Mouse (Mus musculus): Measurements from ENCODE around the gene 1700001O22Rik. TPM values are rescaled to one million over a fixed set of nuclear protein-coding genes. Genes with fewer than 3 reads are reported as not detected.

The 1700001O22Rik gene
- polyA plus RNA-seq, 1 experiment from 2014 or later, result 1.8 TPM

GRCm38 (mm10) chr2:30773313-30774005, 30.0 kb downstream of the 1700001O22Rik start:
- H3K27ac ChIP-seq (replicated peaks), result peak overlapping the region; percentile 84
- 81% methylated on average over 8 of the region's 8 CpGs for WGBS
- no peaks in the 10 kb centered on the region for H3K36me3 ChIP-seq
- H3K4me1 ChIP-seq (replicated peaks), result peaks cover 29% of the 10 kb centered on the region
- H3K4me3 ChIP-seq, result no peak overlapping the region
- no peaks in the 10 kb centered on the region for H3K27me3 ChIP-seq
- H3K9ac ChIP-seq, result no peak overlapping the region
- no peaks in the 10 kb centered on the region for H3K9me3 ChIP-seq
- ATAC-seq (ENCODE audit: low FRiP score, low read depth), result no peak
- no peak overlapping the region for H3K4me2 ChIP-seq

- Histone ChIP-seq H3K4me2 (no peak overlapping the region), H3K9me3 (no peaks in the 10 kb centered on the region), H3K9ac (no peak overlapping the region), H3K4me3 (no peak overlapping the region), H3K27me3 (no peaks in the 10 kb centered on the region), H3K36me3 (no peaks in the 10 kb centered on the region), H3K4me1 (replicated peaks) (peaks cover 31% of the 10 kb centered on the region), H3K27ac (replicated peaks) (peak overlapping the region; percentile 84)
- no peak for ATAC-seq (ENCODE audit: low FRiP score, low read depth)
- WGBS, result 43% methylated on average over 15 of the region's 15 CpGs
These were observed 30.7 kb downstream of the 1700001O22Rik start for GRCm38 (mm10) chr2:30772581-30773312.

- no peaks in the 10 kb centered on the region for H3K27me3 ChIP-seq
- peak overlapping the region; percentile 84 for H3K27ac ChIP-seq (replicated peaks)
- H3K4me1 ChIP-seq (replicated peaks), result peaks cover 34% of the 10 kb centered on the region
- no peaks in the 10 kb centered on the region for H3K36me3 ChIP-seq
- peak; percentile 62 for ATAC-seq (ENCODE audit: low FRiP score, low read depth)
- H3K9ac ChIP-seq, result peak overlapping the region; percentile 63
- peak overlapping the region; percentile 95 for H3K4me2 ChIP-seq
- 8% methylated on average over 19 of the region's 19 CpGs for whole genome bisulfite sequencing
- no peaks in the 10 kb centered on the region for H3K9me3 ChIP-seq
- peak overlapping the region; percentile 44 for H3K4me3 ChIP-seq
These were observed 31.5 kb downstream of the 1700001O22Rik start for GRCm38 (mm10) chr2:30771806-30772460.

- H3K27ac ChIP-seq (replicated peaks), result peak overlapping the region; percentile 84
- WGBS, result under 1% methylated on average over 51 of the region's 51 CpGs
These were observed 32.1 kb downstream of the 1700001O22Rik start for GRCm38 (mm10) chr2:30771368-30771805.

GRCm38 (mm10) chr2:30769187-30769586, 34.3 kb downstream of the 1700001O22Rik start:
- Histone ChIP-seq H3K27ac (replicated peaks) (0 out of 2 replicates have a peak overlapping the region, but pooled peaks have one; percentile 6), H3K9me3 (no peaks in the 10 kb centered on the region), H3K27me3 (no peaks in the 10 kb centered on the region), H3K4me2 (no peak overlapping the region), H3K4me3 (no peak overlapping the region), H3K36me3 (no peaks in the 10 kb centered on the region), H3K9ac (no peak overlapping the region), H3K4me1 (replicated peaks) (peaks cover 34% of the 10 kb centered on the region)
- ATAC-seq (ENCODE audit: low FRiP score, low read depth), result no peak
- WGBS, result 55% methylated on average over 6 of the region's 6 CpGs

More at GRCm38 (mm10) chr2:30771368-30771805, 32.1 kb downstream of the 1700001O22Rik start:
- Histone ChIP-seq H3K4me2 (peak overlapping the region; percentile 95), H3K27me3 (no peaks in the 10 kb centered on the region), H3K9me3 (no peaks in the 10 kb centered on the region), H3K4me1 (replicated peaks) (peaks cover 34% of the 10 kb centered on the region), H3K36me3 (no peaks in the 10 kb centered on the region), H3K9ac (peak overlapping the region; percentile 63), H3K4me3 (peak overlapping the region; percentile 44)
- peak; percentile 21; the same call in 1 of the 2 replicates for ATAC-seq (ENCODE audit: low FRiP score, low read depth)

- Histone ChIP-seq H3K27ac (replicated peaks) (0 out of 2 replicates have a peak overlapping the region, but pooled peaks have one; percentile 6), H3K27me3 (no peaks in the 10 kb centered on the region), H3K36me3 (no peaks in the 10 kb centered on the region), H3K9ac (no peak overlapping the region), H3K4me1 (replicated peaks) (peaks cover 31% of the 10 kb centered on the region), H3K9me3 (no peaks in the 10 kb centered on the region), H3K4me2 (no peak overlapping the region), H3K4me3 (no peak overlapping the region)
- WGBS, result 87% methylated on average over 5 of the region's 5 CpGs
- no peak for ATAC-seq (ENCODE audit: low FRiP score, low read depth)
These were observed 34.9 kb downstream of the 1700001O22Rik start for GRCm38 (mm10) chr2:30768529-30768928.

- 68% methylated on average over 7 of the region's 7 CpGs for WGBS
- Histone ChIP-seq H3K27me3 (no peaks in the 10 kb centered on the region), H3K27ac (replicated peaks) (no peak overlapping the region), H3K4me3 (no peak overlapping the region), H3K4me2 (no peak overlapping the region), H3K36me3 (no peaks in the 10 kb centered on the region), H3K4me1 (replicated peaks) (peaks cover 24% of the 10 kb centered on the region), H3K9me3 (no peaks in the 10 kb centered on the region), H3K9ac (no peak overlapping the region)
- ATAC-seq (ENCODE audit: low FRiP score, low read depth), result no peak
These were observed 35.7 kb downstream of the 1700001O22Rik start for GRCm38 (mm10) chr2:30767626-30768240.

GRCm38 (mm10) chr2:30766446-30766845, 37.0 kb downstream of the 1700001O22Rik start:
- no peaks in the 10 kb centered on the region for H3K36me3 ChIP-seq
- no peaks in the 10 kb centered on the region for H3K27me3 ChIP-seq
- 74% methylated on average over 5 of the region's 5 CpGs for WGBS
- H3K9ac ChIP-seq, result no peak overlapping the region
- H3K4me3 ChIP-seq, result no peak overlapping the region
- peaks cover 11% of the 10 kb centered on the region for H3K4me1 ChIP-seq (replicated peaks)
- H3K27ac ChIP-seq (replicated peaks), result no peak overlapping the region
- ATAC-seq (ENCODE audit: low FRiP score, low read depth), result no peak
- no peak overlapping the region for H3K4me2 ChIP-seq
- H3K9me3 ChIP-seq, result no peaks in the 10 kb centered on the region

- no peak overlapping the region for H3K27ac ChIP-seq (replicated peaks)
- no peaks in the 10 kb centered on the region for H3K27me3 ChIP-seq
- no peak overlapping the region for H3K9ac ChIP-seq
- no peaks in the 10 kb centered on the region for H3K36me3 ChIP-seq
- H3K4me1 ChIP-seq (replicated peaks), result peaks cover 25% of the 10 kb centered on the region
- H3K4me2 ChIP-seq, result no peak overlapping the region
- H3K4me3 ChIP-seq, result no peak overlapping the region
- H3K9me3 ChIP-seq, result no peaks in the 10 kb centered on the region
- no peak for ATAC-seq (ENCODE audit: low FRiP score, low read depth)
- WGBS, result 25% methylated on average over 6 of the region's 6 CpGs
These were observed 42.8 kb downstream of the 1700001O22Rik start for GRCm38 (mm10) chr2:30760706-30761105.

GRCm38 (mm10) chr2:30759858-30760547, 43.5 kb downstream of the 1700001O22Rik start:
- 39% methylated on average over 10 of the region's 10 CpGs for WGBS
- H3K27ac ChIP-seq (replicated peaks), result peak overlapping the region; percentile 67; the same call in 1 of the 2 replicates
- H3K9ac ChIP-seq, result no peak overlapping the region
- H3K4me1 ChIP-seq (replicated peaks), result peaks cover 25% of the 10 kb centered on the region
- H3K9me3 ChIP-seq, result no peaks in the 10 kb centered on the region
- no peak overlapping the region for H3K4me3 ChIP-seq
- no peaks in the 10 kb centered on the region for H3K27me3 ChIP-seq
- no peak overlapping the region for H3K4me2 ChIP-seq
- H3K36me3 ChIP-seq, result no peaks in the 10 kb centered on the region
- ATAC-seq (ENCODE audit: low FRiP score, low read depth), result no peak; the same call in 1 of the 2 replicates

- Histone ChIP-seq H3K4me2 (no peak overlapping the region), H3K36me3 (no peaks in the 10 kb centered on the region), H3K4me3 (no peak overlapping the region), H3K27ac (replicated peaks) (peak overlapping the region; percentile 67; the same call in 1 of the 2 replicates), H3K9ac (no peak overlapping the region), H3K9me3 (no peaks in the 10 kb centered on the region), H3K4me1 (replicated peaks) (peaks cover 25% of the 10 kb centered on the region), H3K27me3 (no peaks in the 10 kb centered on the region)
- no peak for ATAC-seq (ENCODE audit: low FRiP score, low read depth)
- WGBS, result 67% methylated on average over 4 of the region's 4 CpGs
These were observed 44.0 kb downstream of the 1700001O22Rik start for GRCm38 (mm10) chr2:30759442-30759841.
